Mouse (Mus musculus): ENCODE results near the gene Zfp664. TPM values are rescaled to one million over a fixed set of nuclear protein-coding genes. Genes with fewer than 3 reads are reported as not detected.

The Zfp664 gene
- polyA plus RNA-seq, 1 experiment from 2014 or later = 10.9 TPM

DNA sequence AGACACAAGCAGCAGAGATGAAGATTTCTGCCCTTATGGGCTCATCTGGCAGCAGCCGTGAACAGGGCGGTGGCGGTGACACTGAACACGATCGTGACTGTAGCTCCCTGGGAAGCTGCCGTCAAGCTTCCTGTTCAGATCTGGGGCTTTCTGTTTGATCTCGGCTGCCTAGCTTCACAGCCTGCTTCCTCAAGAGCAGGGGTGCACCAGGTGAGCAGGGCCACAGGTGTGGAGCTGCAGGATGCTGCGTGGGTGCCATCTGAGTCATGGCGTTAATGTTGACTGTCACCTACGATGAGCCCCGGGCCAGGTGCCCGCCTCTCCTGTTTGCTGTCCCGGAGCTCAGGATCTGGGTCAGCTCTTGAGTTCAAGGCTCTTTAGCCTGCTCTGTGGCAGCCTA lies 44.4 kb downstream of the Zfp664 start:
- H3K9ac ChIP-seq (ENCODE audit: low read depth, low read length) = no peak overlapping the region
- 56% methylated on average over 13 of the region's 13 CpGs for WGBS (ENCODE audit: insufficient replicate concordance)
- ATAC-seq (ENCODE audit: low read depth) = no peak
- H3K4me2 ChIP-seq (ENCODE audit: low read depth, low read length) = no peak overlapping the region
- H3K27ac ChIP-seq (ENCODE audit: low read length) = no peak overlapping the region
- no peaks in the 10 kb centered on the region for H3K36me3 ChIP-seq (ENCODE audit: control insufficient read depth, insufficient read depth)
- no peaks in the 10 kb centered on the region for H3K27me3 ChIP-seq (ENCODE audit: control insufficient read depth, insufficient read depth, low read depth, low read length)
- no peak overlapping the region for H3K4me3 ChIP-seq (ENCODE audit: low read depth, low read length)
- H3K4me1 ChIP-seq (ENCODE audit: control insufficient read depth, low read depth, low read length) = peaks cover 3% of the 10 kb centered on the region; the same call in 1 of the 2 replicates
- H3K9me3 ChIP-seq (replicated peaks; ENCODE audit: control insufficient read depth, low read length) = no peaks in the 10 kb centered on the region

DNA sequence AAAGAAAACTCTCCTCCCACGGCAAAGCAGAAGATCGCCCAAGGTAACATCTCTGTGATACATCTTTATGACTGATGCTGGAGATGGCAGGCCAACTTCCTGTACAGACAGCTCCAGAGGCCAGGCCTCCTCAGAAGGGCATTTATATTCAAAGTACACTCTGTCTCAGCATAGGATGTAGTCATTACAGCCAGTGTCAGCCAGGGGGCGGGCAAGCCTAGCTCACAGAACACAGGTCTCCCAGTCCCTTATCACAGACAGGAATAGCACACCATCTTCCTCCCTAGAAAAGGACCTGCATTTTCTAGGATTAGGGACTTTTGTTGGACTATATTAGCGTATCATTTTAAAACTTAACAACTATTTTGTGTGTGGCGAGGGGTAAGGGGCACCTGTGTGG lies 46.4 kb downstream of the Zfp664 start:
- H3K27me3 ChIP-seq (ENCODE audit: control insufficient read depth, insufficient read depth, low read depth, low read length) = no peaks in the 10 kb centered on the region
- no peak overlapping the region for H3K4me3 ChIP-seq (ENCODE audit: low read depth, low read length)
- H3K36me3 ChIP-seq (ENCODE audit: control insufficient read depth, insufficient read depth) = no peaks in the 10 kb centered on the region
- H3K4me1 ChIP-seq (ENCODE audit: control insufficient read depth, low read depth, low read length) = peaks cover 2% of the 10 kb centered on the region; the same call in 1 of the 2 replicates
- no peak overlapping the region for H3K9ac ChIP-seq (ENCODE audit: low read depth, low read length)
- H3K4me2 ChIP-seq (ENCODE audit: low read depth, low read length) = no peak overlapping the region
- no peak overlapping the region for H3K27ac ChIP-seq (ENCODE audit: low read length)
- ATAC-seq (ENCODE audit: low read depth) = no peak
- H3K9me3 ChIP-seq (replicated peaks; ENCODE audit: control insufficient read depth, low read length) = no peaks in the 10 kb centered on the region
- WGBS (ENCODE audit: insufficient replicate concordance) = 15% methylated on average over 5 of the region's 5 CpGs

DNA sequence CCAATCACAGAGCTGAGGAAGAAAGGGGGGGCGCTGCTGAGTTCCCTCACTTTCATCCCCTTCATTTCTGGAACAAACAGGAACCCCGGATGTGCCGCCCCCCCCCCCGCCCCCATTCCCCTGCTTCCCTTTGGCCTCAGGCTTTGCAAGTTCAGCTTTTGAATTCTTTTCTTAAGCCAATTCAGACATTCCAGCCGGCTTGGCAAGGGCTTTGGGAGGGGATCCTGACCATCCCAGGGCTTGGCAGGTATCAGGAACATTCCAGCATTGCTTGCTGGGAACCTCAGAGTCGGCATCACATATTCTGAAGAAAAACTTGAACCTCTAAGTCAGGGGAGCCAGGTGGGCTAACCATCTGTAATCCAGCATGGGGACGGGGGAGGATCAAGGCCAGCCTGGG lies 49.8 kb downstream of the Zfp664 start:
- no peaks in the 10 kb centered on the region for H3K9me3 ChIP-seq (replicated peaks; ENCODE audit: control insufficient read depth, low read length)
- H3K4me1 ChIP-seq (ENCODE audit: control insufficient read depth, low read depth, low read length) = no peaks in the 10 kb centered on the region
- no peak overlapping the region for H3K4me2 ChIP-seq (ENCODE audit: low read depth, low read length)
- no peaks in the 10 kb centered on the region for H3K36me3 ChIP-seq (ENCODE audit: control insufficient read depth, insufficient read depth)
- ATAC-seq (ENCODE audit: low read depth) = no peak
- H3K27ac ChIP-seq (ENCODE audit: low read length) = no peak overlapping the region
- 53% methylated on average over 6 of the region's 7 CpGs for whole genome bisulfite sequencing (ENCODE audit: insufficient replicate concordance)
- no peak overlapping the region for H3K4me3 ChIP-seq (ENCODE audit: low read depth, low read length)
- no peak overlapping the region for H3K9ac ChIP-seq (ENCODE audit: low read depth, low read length)
- H3K27me3 ChIP-seq (ENCODE audit: control insufficient read depth, insufficient read depth, low read depth, low read length) = no peaks in the 10 kb centered on the region

DNA sequence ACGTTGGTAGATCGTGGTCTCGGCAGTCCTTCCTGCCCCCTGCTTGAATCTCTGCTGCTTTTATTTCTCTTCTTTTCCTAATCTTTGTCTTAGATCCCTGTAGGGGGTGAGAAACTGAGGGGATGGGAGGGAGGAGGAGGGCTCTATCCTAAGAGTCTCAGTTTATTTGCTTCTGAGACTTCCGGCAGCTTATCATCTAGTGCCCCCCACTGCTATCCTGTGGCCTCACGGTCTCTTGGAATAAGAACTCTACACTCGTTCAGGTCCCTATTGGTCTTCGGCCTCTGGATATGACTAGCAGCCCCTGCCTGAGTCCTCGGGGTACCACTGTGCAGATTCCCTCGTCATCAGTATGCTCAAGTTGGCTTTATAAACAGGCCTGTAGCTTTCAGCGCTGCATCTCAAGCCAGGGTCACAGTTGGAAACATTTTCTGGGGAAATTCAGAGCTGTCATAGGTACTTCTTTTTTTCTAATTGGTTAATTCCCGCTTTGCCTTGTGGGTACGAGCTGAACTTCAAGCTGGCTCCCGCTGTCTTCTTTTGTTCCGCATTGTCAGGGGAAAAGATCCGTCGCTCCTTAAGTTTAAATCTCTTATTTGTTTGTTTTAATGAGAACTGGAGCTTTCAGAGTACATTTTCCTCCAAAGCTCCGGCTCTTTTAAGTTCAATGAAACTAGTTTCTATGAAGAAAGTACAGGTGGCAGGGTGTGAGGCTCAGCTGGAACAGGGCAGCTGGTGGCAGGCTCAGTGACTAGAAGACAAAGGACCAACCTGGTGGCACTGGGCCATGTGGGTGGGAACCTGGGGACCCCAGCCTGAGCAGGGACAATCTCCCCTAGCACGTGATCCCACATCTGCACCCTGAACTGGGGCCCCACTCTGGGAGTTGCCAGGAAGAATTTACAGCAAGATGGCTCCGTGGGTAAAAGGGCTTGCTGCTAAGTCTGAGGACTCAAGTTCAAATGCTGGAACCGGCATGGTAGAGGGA lies 50.7 kb downstream of the Zfp664 start:
- H3K27ac ChIP-seq (ENCODE audit: low read length) = no peak overlapping the region
- H3K36me3 ChIP-seq (ENCODE audit: control insufficient read depth, insufficient read depth) = no peaks in the 10 kb centered on the region
- H3K9me3 ChIP-seq (replicated peaks; ENCODE audit: control insufficient read depth, low read length) = no peaks in the 10 kb centered on the region
- ATAC-seq (ENCODE audit: low read depth) = no peak
- no peak overlapping the region for H3K9ac ChIP-seq (ENCODE audit: low read depth, low read length)
- H3K4me2 ChIP-seq (ENCODE audit: low read depth, low read length) = no peak overlapping the region
- no peak overlapping the region for H3K4me3 ChIP-seq (ENCODE audit: low read depth, low read length)
- no peaks in the 10 kb centered on the region for H3K4me1 ChIP-seq (ENCODE audit: control insufficient read depth, low read depth, low read length)
- no peaks in the 10 kb centered on the region for H3K27me3 ChIP-seq (ENCODE audit: control insufficient read depth, insufficient read depth, low read depth, low read length)
- WGBS (ENCODE audit: insufficient replicate concordance) = 55% methylated on average over 20 of the region's 20 CpGs

GRCm38 (mm10) chr5:124919798-124920197 lies 57.3 kb downstream of the Zfp664 start:
- Histone ChIP-seq H3K27ac (ENCODE audit: low read length) (no peak overlapping the region), H3K27me3 (ENCODE audit: control insufficient read depth, insufficient read depth, low read depth, low read length) (no peaks in the 10 kb centered on the region), H3K4me1 (ENCODE audit: control insufficient read depth, low read depth, low read length) (no peaks in the 10 kb centered on the region), H3K4me2 (ENCODE audit: low read depth, low read length) (no peak overlapping the region), H3K4me3 (ENCODE audit: low read depth, low read length) (no peak overlapping the region), H3K36me3 (ENCODE audit: control insufficient read depth, insufficient read depth) (no peaks in the 10 kb centered on the region), H3K9ac (ENCODE audit: low read depth, low read length) (no peak overlapping the region), H3K9me3 (replicated peaks; ENCODE audit: control insufficient read depth, low read length) (no peaks in the 10 kb centered on the region)
- 60% methylated on average over 3 of the region's 3 CpGs for WGBS (ENCODE audit: insufficient replicate concordance)
- ATAC-seq (ENCODE audit: low read depth) = no peak

- H3K4me2 ChIP-seq (ENCODE audit: low read depth, low read length) = no peak overlapping the region
- no peaks in the 10 kb centered on the region for H3K4me1 ChIP-seq (ENCODE audit: control insufficient read depth, low read depth, low read length)
- ATAC-seq (ENCODE audit: low read depth) = no peak
- no peaks in the 10 kb centered on the region for H3K9me3 ChIP-seq (replicated peaks; ENCODE audit: control insufficient read depth, low read length)
- no peak overlapping the region for H3K4me3 ChIP-seq (ENCODE audit: low read depth, low read length)
- H3K27me3 ChIP-seq (ENCODE audit: control insufficient read depth, insufficient read depth, low read depth, low read length) = no peaks in the 10 kb centered on the region
- no peak overlapping the region for H3K9ac ChIP-seq (ENCODE audit: low read depth, low read length)
- H3K36me3 ChIP-seq (ENCODE audit: control insufficient read depth, insufficient read depth) = no peaks in the 10 kb centered on the region
- no peak overlapping the region for H3K27ac ChIP-seq (ENCODE audit: low read length)
Observed at GRCm38 (mm10) chr5:124921410-124921809, 58.9 kb downstream of the Zfp664 start.

GRCm38 (mm10) chr5:124922356-124923352 lies 60.2 kb downstream of the Zfp664 start:
- no peak for ATAC-seq (ENCODE audit: low read depth)
- Histone ChIP-seq H3K4me1 (ENCODE audit: control insufficient read depth, low read depth, low read length) (no peaks in the 10 kb centered on the region), H3K27ac (ENCODE audit: low read length) (no peak overlapping the region), H3K9ac (ENCODE audit: low read depth, low read length) (no peak overlapping the region), H3K36me3 (ENCODE audit: control insufficient read depth, insufficient read depth) (no peaks in the 10 kb centered on the region), H3K4me3 (ENCODE audit: low read depth, low read length) (no peak overlapping the region), H3K27me3 (ENCODE audit: control insufficient read depth, insufficient read depth, low read depth, low read length) (no peaks in the 10 kb centered on the region), H3K4me2 (ENCODE audit: low read depth, low read length) (no peak overlapping the region), H3K9me3 (replicated peaks; ENCODE audit: control insufficient read depth, low read length) (no peaks in the 10 kb centered on the region)
- WGBS (ENCODE audit: insufficient replicate concordance) = 34% methylated on average over 18 of the region's 18 CpGs

DNA sequence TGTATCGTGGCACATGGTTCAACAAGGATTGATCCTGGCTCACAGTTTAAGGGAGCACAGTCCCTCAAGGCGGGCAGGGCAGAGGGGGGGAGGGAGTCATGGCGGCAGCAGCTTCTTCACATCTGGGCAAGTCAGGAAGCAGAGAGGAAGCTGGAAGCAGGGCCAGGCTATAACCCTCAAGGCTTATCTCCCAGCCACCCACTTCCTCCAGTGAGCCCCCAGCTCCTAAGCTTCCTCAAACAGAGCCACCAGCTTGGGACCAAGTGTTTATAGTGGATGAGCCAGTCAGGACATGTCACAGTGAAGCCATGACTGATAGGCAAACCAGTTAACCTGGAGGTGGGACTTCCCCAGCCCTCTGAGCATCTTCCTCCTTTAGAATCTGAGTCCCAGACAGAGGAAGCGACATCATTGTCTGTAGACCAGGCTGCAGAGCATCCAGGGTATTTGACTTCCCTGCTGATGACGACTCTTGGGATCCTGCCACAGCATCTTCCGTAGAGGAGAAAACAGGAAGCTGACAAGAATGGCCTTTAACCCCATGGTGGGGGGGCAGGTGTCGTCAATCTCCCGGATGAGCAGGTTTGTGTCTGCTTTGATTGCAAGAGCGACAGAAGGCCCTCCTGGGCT lies 67.0 kb downstream of the Zfp664 start:
- H3K4me3 ChIP-seq (ENCODE audit: low read depth, low read length) = no peak overlapping the region
- no peaks in the 10 kb centered on the region for H3K9me3 ChIP-seq (replicated peaks; ENCODE audit: control insufficient read depth, low read length)
- 38% methylated on average over 9 of the region's 9 CpGs for WGBS (ENCODE audit: insufficient replicate concordance)
- H3K27me3 ChIP-seq (ENCODE audit: control insufficient read depth, insufficient read depth, low read depth, low read length) = no peaks in the 10 kb centered on the region
- no peaks in the 10 kb centered on the region for H3K4me1 ChIP-seq (ENCODE audit: control insufficient read depth, low read depth, low read length)
- H3K27ac ChIP-seq (ENCODE audit: low read length) = no peak overlapping the region
- no peak overlapping the region for H3K4me2 ChIP-seq (ENCODE audit: low read depth, low read length)
- ATAC-seq (ENCODE audit: low read depth) = no peak
- no peak overlapping the region for H3K9ac ChIP-seq (ENCODE audit: low read depth, low read length)
- no peaks in the 10 kb centered on the region for H3K36me3 ChIP-seq (ENCODE audit: control insufficient read depth, insufficient read depth)
